Mouse (Mus musculus) ovary, postnatal 36 days (tissue): Measurements from ENCODE around the gene 1700088E04Rik.

Experiments used
- DNase-seq: peaks from one replicate; pipeline ENCODE4 v3.0.0; 2022; ENCODE audit warnings: low spot score, mixed read lengths

1700088E04Rik gene

DNA sequence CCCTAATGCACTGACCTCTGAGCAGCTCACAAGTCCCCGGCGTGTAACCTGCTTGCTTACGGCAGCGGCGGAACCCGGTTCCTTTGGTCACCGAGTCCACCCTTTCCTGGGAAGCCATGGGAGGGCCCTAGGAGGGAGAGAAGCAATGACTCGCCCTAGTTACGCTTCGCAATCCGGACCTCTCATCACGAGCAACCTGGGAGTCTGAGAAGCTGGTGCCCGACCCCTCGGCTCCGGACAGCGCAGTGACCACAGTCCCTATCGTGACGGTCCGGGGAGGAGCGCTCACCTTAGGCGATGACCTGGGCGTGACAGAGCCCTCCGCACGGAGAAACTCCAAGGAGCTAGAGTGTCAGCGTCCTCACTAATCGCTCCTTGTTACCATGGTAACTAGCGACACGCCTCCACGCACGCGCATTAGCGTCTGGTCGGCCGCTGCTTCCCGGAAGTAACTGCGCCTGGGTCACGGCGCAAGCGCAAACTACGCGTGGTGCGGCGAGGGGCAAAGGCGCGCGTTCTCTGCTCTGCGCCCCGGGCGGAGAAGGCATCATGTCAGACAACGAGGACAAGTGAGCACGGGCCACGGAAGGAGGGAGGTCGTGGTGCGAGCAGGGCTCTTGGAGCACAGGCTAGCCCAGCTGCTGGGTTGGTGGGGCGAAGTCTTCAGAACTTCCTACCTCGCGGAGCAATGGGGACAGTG, at the start of gene 1700088E04Rik, which contains the start of gene Polr2f:
Gene 1700088E04Rik, minus strand, starts transcription at position 388 of the 700 bp plus-strand sequence.
Gene Polr2f, plus strand, starts transcription at position 144 of the 700 bp plus-strand sequence.
- peak; percentile 95 for DNase-seq

DNA sequence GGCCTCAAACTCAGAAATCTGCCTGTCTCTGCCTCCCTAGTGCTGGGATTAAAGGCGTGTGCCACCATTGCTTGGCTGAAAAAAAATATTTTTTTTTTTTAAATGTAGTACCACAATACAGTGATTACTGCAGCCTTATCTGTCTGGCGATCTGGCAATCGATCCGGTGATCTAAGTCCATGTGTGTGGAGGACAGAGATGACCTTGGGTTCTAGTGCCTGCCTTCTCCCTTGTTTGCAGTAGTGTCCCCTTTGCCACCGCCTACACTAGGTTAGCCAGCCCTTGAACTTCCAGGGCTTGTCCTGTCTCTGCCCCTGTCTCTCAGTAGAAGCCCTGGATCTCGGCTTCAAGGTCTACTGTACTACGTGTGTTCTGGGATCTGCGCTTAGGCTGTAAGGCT, 46.8 kb upstream of the 1700088E04Rik start:
- DNase-seq, result no peak

DNA sequence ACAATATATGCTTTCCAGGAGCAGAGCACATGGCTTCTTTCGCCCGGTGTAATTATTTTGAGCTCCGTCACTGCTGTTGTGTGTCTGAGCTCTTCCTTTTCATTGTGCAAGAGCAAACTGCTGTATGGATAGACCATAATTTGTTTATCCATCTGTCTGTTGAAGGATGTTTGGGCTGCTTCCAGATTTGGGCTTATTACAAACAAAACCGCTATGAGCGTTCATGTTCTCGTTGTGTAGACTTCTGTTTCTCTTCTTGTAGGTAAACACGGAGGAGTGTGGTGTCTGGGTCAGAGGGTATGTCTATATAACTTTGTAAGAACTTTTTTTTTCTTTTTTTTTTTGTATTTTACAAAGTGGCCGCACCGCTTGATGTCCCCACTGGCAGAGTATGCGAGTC, 44.2 kb upstream of the 1700088E04Rik start:
- no peak for DNase-seq

DNA sequence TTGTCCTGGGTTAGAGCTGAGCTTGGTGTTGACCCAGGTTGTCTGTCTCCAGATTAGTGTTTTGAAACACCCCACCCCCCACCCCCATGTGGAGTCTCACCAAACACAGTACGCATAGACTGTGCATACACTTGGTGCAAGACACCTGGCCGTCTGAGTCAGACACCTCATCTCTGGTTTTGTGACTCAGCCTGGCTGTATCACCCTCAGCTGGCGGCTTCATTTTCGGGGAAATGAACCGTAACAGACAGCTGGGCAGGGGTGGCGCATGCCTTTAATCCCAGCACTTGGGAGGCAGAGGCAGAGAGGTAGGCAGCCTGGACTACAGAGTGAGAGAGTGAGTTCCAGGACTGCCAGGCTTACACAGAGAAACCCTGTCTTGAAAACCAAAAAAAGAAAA, 35.9 kb upstream of the 1700088E04Rik start:
- DNase-seq, result no peak

DNA sequence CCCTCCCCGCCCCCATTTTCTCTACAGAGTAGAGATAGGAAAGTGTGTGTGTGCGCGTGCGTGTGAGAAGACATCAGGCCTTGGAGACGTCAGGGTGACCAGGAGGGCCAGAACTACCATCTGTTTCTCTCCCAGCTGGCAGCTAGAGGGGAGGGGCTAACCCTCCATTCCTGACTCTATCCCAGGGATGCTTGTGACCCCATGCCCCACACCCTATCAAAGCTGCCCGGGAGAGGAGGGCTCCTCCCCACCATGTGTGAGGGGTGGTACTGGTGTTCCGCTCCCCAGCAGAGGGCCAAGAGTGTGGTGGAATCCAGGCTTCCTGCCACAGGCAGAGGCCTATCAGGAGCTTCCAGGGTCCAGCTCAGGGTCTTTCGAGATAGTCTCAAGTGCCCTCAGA, 25.7 kb upstream of the 1700088E04Rik start:
- no peak for DNase-seq

DNA sequence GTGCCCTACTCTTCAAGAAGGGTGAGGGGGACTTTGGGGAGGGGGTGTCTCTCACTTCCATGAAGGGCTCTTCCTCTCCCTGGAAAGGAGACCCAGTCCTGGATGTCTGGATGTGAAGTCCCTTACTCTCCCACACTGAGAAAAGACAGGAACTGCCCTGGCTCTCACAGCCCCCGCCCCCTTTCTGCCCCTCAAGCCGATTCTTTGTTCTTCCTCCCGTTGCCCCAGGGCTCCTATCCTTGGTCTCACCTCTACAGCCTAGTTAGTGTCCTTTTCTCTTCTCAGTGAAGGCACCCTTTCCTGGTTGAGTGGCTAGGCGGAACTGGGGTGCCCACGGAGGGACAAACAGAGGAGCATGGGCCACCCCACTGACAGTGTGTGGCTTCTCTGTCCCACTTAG, 24.1 kb upstream of the 1700088E04Rik start, which contains the start of gene Sox10:
Gene Sox10, minus strand, starts transcription at position 101 of the 400 bp plus-strand sequence.
- no peak for DNase-seq

DNA sequence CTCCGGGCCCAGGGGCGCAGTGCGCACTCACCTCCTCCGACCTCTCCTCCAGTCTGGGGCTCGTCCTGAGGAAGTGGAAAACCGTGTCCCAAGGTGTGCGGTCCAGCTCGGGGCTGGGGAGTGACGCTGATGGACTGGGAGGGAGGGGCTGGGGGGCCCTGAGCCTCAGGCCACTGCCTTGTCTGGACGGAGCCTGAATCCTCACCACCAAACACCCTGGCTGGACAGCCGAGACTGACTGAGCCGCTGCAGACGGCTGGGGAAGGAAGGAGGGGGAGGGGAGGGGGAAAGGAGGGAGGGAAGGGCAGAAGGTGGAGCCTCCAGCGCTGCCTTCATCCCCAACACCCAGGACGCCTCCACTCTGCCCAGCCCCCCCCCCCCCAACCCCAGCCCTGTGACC, 23.2 kb upstream of the 1700088E04Rik start:
- DNase-seq, result no peak

DNA sequence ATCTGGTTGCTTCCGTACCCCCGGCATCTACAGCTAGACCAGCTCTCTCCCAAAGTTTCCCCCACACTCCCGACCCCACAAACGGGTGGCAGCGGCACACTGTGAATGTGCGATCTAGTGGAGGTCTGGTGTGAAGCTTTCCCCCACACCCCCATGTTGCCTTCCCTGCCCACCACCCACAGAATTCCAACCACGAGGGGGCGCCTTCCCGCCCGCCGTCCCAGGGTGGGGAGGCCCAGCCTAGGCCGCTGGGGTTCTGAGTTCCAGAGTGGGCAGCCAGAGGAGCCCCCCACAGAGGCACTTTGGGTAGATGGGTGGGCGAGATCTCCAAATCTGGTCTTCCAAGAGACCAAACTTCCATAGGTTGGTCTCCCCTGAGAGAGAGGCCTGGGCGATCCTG, 21.8 kb upstream of the 1700088E04Rik start:
- DNase-seq, result no peak

DNA sequence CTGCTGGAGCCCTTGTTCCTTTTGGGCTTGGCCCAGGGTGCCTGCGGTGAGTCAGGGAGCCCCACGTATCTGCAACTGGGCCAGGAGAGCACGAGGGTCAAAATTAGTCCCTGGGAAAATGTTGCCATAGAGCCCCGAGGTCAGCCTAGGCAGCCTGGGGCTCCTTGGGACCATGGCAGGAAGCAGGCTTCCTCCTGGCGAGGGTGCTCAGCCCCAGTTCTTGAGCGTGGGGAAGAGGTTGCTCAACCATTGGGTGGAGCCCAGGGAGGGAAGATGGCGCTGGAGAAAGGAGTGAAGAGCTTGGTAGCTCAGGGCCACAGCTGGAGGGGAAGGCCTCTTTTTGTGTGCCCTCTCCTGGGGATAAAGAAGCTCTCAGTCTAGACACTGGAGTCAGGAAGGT, 21.2 kb upstream of the 1700088E04Rik start:
- DNase-seq, result no peak

DNA sequence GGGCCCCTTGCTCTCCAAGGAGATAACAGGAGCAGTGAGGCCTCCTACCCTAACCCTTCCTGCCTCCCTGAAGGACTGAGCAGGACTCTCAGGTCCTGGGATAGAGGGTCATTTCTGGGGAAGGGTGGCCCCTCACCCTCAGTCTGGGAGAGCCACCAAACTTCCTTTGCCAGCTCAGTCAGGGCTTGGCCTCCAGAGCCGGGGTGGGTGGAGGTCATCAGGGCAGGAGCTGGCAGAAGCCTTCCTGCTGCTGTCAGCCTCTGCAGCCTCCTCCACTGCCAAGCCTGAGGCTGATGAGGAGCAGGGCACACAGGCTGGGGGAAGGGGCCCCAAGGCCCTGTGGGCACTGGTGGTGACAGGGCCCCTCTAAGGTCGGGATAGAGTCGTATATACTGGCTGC, 14.5 kb upstream of the 1700088E04Rik start:
- DNase-seq, result no peak

DNA sequence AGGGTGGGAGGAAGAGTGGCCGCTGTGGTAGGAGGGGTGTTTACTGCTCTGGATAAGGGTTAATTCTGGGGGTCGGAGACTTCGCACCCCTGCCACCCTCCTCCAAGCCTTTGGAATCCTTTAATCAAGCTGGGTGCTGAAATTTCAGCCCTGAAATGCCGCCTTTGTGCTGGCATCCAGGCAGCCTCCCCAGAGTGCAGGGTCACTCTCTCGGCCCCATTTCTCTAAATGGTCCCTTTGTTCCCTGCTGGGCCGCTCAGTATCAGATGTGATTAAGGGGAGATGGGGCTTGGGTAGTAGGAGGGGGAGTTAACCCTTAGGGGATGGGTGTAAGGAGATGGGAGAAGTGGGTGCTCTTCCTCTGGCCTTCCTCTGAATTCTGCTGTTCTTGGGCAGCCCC, 11.7 kb upstream of the 1700088E04Rik start:
- DNase-seq, result no peak

DNA sequence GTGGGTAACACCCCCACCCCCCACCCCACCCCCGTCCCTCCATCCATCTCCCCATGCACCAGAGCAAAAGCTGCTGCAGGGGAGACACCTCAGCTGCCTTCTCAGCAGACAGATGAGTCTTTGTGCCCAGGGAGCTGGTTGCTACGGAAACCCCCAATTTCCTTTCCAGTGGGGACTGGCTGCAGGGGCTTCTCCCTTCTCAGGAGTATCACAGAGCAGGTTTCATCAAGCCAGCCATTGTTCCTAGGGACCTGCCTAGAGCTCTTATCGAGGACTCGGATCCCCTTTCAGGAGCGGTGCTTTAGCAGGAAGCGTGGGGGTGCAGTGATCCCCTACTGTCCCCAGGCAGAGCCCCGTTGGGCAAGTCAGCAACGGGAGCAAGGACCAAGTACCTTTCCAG, 10.8 kb upstream of the 1700088E04Rik start:
- DNase-seq, result no peak

DNA sequence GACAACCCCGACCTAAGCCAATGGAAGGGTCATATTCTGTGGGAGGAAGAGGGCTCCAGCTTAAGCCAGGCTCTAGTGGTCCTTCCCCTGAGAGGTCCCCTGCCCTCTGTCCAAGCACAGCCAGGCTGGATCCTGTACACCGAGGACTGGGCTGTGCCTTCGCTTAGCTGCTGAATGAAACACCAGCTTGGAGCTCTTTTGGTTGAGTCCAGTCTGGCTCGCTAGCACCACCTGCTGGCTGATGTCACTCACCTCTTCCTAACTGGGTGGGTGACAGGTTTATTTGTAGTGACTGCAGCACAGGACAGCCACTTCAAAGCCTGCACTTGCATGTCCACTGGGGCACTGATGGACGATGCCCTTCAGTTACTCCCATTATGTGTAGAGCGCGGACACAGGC, 7.5 kb upstream of the 1700088E04Rik start:
- DNase-seq, result peak; percentile 78

DNA sequence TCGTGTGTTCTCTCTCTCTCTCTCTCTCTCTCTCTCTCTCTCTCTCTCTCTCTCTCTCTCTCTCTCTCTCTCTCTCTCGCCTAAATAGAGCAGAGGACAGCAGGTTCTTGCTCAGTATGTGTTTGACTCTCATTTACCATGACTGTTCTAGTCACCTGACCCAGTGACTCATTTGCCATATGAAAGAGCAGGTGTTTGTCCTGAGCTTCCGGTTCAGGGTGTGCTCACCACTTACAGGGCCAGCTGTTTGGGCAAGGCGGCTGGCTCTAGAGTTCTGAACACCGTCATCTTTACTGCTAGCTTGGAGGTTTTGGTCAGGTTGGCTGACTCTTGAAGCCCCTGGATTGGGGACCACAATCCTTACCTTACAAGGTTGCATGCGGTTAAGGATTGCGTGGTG, 4.5 kb upstream of the 1700088E04Rik start:
- no peak for DNase-seq

DNA sequence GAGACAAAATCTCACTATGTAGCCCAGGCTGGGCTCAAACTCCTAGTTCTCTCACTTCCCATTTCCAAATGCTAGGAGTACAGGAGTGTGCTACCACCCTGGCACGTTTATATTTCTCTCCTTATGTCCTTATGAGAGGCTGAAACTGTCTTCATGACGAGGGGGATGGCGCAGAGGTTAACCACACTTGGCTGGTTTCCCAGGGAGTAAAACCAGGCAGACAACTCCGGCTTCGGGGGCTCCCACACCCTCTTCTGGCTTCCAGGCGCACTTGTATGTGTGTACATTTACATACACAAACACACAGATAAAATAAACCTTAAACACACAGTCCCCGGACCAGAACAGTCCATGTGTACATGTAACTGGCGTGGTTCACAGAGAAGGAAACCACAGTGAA, 3.0 kb upstream of the 1700088E04Rik start:
- DNase-seq, result no peak

DNA sequence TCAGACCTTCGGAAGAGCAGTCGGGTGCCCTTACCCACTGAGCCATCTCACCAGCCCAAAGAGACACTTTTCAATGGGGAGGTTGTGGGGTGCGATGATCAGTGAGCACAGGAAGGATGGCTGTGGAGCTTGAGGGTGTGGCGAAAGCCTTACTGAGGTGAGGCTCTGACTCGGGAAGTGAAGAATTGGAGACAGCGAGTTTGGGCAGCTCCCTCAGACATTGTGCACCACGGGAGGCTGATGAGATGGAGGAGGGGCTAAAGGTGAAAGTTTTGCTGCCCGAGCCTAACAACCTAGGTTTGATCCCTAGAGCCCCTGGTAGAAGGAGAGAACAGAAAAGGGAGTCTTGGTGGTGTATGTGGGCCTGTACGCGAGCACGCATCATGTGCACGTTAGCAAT, 2.3 kb upstream of the 1700088E04Rik start:
- DNase-seq, result no peak

DNA sequence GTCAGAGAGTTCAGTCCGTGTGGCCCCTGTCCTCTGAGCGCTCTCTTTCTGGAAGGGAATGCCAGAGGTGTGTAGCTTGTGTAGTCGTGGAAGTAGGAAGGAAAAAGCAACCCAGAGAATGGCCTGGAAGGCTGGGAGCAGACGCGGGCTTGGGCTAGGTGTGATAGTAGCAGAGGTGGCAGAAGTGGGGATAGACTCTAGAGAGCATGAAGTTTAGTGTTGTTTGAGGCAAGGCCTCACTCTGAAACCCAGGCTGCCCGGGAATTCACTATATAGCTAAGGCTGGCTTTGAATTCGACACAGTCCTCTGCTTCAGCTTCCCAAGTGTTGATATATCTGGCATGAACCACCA, 489 bp upstream of the 1700088E04Rik start:
- DNase-seq, result no peak

DNA sequence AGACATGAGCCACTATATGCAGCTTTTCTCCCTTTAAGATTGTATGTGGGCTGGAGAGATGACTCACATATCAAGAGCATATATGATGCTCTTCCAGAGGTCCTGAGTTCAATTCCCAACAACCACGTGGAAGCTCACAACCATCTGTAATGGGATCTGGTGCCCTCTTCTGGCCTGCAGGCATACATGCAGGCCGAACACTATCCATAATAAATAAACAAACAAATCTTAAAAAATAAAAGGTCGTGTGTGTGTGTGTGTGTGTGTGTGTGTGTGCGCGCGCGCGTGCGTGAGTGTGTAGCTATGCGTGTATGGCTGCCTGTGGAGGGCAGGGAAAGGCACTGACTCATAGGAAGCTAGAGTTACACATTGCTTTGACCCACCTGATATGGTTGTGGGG, 1.4 kb downstream of the 1700088E04Rik start:
- no peak for DNase-seq

DNA sequence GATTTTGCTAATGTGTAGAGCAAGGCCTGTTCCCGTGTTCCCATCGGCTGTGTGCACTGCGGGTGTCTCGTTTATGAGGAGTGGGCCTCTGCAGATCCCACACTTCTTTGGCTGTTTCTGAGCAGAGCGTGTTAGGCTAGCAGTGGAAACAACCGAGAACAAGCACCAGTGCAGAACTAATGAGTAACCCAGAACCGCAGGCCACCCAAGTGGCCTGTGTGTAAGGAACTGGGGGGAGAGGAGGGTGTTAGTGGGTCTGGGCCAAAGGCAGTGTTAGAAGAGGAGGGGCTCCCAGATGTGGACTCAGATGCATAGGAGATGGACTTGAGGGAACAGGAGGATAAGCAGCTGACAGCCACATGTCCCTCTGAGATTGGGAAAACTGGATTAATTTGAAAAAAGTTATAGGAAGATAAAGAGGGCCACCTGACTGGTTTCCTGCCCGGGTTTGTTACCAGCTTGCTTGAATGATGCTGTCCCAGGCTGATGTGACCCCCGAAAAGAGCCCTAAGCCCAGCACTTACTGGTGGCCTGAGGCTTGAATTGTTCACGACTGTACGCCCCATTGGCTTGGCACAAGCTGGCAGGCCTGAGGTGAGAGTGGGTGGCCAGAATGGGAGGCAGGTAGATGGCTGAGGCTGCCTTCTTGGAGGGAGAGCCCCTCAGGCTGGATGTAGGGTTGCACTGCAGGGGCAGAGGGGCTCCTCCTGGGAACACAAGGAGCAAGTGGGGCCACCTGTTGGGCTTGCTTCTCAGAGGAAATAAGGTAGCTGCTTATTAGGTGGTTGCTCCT, 5.1 kb downstream of the 1700088E04Rik start:
- no peak for DNase-seq

DNA sequence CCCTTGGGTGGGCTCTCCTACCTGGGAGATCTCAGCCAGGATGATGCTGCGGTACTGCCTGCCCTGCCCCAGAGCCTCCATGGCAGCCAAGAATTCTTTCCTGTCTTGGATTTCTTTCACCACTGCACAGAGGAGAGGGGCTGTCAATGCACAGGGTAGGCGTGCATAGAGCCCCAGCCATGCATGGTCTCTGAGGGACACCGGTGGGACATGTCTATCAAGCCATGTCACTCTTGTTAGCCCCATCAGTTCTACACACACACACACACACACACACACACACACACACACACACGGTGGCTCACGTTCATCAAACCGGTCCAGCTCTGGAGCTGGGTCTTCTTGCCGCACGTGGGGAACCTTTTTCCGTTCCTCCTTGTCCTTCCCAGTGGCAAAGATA, 5.7 kb downstream of the 1700088E04Rik start:
- no peak for DNase-seq

DNA sequence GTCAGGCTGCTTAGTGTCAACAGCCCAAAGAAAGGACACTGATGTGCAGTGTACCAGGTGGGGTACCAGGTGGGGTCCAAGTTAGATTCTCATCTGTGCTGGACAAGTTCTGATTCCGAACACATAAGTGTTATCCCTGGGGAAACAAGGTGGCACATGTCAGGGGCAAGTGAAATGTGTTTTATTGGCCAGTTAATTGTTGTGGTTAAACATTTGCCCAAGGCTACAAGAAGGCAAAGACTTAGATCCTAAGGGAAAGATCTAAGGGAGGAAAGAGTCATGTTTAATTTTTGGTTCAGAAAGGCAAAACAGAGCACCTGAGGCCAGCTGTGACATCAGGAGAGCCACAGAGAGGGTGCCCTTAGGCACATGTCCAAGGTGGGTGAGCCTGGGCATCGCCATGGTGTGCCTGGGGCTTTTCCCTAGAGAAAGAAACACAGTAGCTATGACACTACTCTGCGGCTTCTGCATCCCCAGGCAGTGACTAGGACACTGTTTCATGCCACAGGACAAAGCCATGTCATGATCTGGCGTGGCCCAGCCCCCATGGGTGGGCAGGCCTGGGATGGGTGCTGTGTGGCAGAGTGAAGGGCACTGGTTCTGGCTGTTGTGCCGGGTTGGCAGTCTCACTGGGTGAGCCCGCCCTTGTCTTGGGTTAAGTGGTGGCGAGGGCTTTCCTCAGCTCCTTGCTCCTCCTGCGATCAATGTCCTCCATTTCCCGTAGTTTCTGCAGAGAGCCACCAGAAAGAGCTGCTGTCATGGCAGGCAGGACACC, 6.4 kb downstream of the 1700088E04Rik start:
- DNase-seq, result no peak

DNA sequence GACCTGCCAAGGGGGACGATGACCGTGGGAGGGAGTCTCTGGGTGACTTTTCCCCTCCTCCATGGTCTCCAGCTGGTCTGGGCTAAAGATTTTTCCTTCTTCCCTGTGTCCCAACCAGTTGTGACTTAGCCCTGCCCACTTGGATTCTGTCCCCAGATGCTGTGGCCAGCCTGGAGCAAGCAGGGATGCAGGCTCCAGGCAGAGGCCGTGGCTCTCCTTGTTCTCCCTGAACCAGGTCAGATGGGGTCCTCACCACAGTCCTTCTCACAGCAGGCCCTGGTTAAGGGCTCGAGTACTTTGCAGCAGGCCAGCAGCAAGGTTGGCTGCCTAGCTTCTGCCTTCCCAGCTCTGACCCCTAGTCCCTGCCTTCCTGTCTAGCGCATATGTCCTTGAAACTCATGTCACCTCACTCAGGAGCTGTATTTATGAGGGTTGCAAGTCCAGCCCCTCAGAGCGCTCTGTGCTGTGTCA, 7.8 kb downstream of the 1700088E04Rik start:
- DNase-seq, result no peak

DNA sequence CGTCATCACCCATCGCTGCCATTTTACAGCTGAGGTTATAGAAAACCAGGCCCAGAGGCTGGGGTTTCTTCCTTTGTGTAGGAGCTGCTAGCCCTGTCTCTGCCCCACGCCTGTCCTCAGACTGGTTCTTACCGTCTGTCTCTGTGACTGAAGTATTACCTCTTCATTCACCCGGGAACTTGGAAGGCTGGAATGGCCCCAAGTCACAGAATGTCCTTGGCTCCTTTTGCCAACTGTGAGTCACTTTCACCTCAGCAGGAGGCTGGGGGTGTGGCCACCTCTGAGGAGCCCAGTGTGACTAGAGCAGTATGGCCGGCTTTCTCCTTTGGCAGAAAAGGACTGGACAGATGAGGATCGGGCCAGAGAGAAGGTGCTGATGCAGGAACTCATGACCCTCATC, 9.6 kb downstream of the 1700088E04Rik start:
- DNase-seq, result peak; percentile 66
